Mouse (Mus musculus) liver, embryonic 14.5 days (tissue): Measurements from ENCODE around the gene Ppp2r5e. TPM values are rescaled to one million over a fixed set of nuclear protein-coding genes. Genes with fewer than 3 reads are reported as not detected.

Experiments used
- ATAC-seq: fragments of 200-750 bp; cut with Nextera tagmentation; 2 replicates; pipeline ENCODE4 v1.8.0; 2017; ENCODE audit warnings: moderate number of reproducible peaks, mild to moderate bottlenecking, moderate library complexity; ENCODE audit not compliant: insufficient read depth
- DNase-seq, 3 experiments: peaks; one replicate each; pipeline ENCODE4 v3.0.0-alpha.2; 2012 to 2013; ENCODE audit warnings: low read depth in 3 of 3, low spot score in 3 of 3
- H3K27ac ChIP-seq: fragments of 300-500 bp; sonication (generic); 2 replicates; pipeline ENCODE4 v1.5.1; 2014; ENCODE audit warnings: moderate library complexity, mild to moderate bottlenecking, control low read depth, inconsistent platforms
- H3K27me3 ChIP-seq: fragments of 300-500 bp; sonication (generic); 2 replicates; pipeline ENCODE4 v1.6.1; 2014; ENCODE audit warnings: mild to moderate bottlenecking, low read length, moderate library complexity; ENCODE audit not compliant: control insufficient read depth, insufficient read depth
- H3K36me3 ChIP-seq: fragments of 300-500 bp; sonication (generic); replicated peaks from 2 replicates; pipeline ENCODE4 v1.6.1; 2014; ENCODE audit warnings: low read depth; ENCODE audit not compliant: control insufficient read depth, insufficient read depth
- H3K4me1 ChIP-seq, 2 experiments: fragments of 200-500 bp in 1 of 2; fragments of 300-500 bp in 1 of 2; sonication (generic) in 1 of 2; replicated peaks; 2 replicates each; pipeline ENCODE4 v1.6.1; 2012 to 2014; ENCODE audit warnings: antibody characterized with exemption in 1 of 2, inconsistent platforms in 1 of 2, low read length in 1 of 2; ENCODE audit not compliant: control insufficient read depth in 2 of 2, insufficient read depth in 2 of 2
- H3K4me2 ChIP-seq: fragments of 300-500 bp; sonication (generic); 2 replicates; pipeline ENCODE4 v1.6.1; 2014; ENCODE audit warnings: low read depth, mild to moderate bottlenecking, control low read depth, moderate library complexity
- H3K4me3 ChIP-seq, 2 experiments: fragments of 200-500 bp in 1 of 2; fragments of 300-500 bp in 1 of 2; sonication (generic) in 1 of 2; 2 replicates each; pipeline ENCODE4 v1.5.1; 2012 to 2014; ENCODE audit warnings: low read depth in 2 of 2, low read length in 2 of 2, mild to moderate bottlenecking in 2 of 2, control low read depth in 1 of 2, inconsistent platforms in 1 of 2, moderate library complexity in 1 of 2; ENCODE audit not compliant: insufficient read depth in 1 of 2
- H3K9ac ChIP-seq: fragments of 300-500 bp; sonication (generic); replicated peaks from 2 replicates; pipeline ENCODE4 v1.6.1; 2014; ENCODE audit warnings: mild to moderate bottlenecking, control low read depth, moderate library complexity
- H3K9me3 ChIP-seq: fragments of 300-500 bp; sonication (generic); 2 replicates; pipeline ENCODE4 v1.6.1; 2016; ENCODE audit warnings: low read length, mixed read lengths; ENCODE audit not compliant: control insufficient read depth
- CTCF ChIP-seq: IDR thresholded peaks from 2 replicates; pipeline ENCODE4 v1.5.1; 2016; ENCODE audit warnings: antibody characterized with exemption, low read depth, control low read depth
- EP300 ChIP-seq: IDR thresholded peaks from 2 replicates; pipeline ENCODE4 v1.6.1; 2016; ENCODE audit warnings: antibody characterized with exemption, low read depth
- WGBS: fragments of 180-500 bp; shearing (Covaris S2); extraction: QIAGEN DNeasy Blood & Tissue Kit; methylation state at CpG from one replicate; pipeline ENCODE4 v1.1.7; 2014; ENCODE audit not compliant: insufficient replicate concordance; 5-methylcytosine and 5-hydroxymethylcytosine counted together
- polyA plus RNA-seq, 2 experiments: library from polyadenylated mRNA; depleted of rRNA in 1 of 2; stranded (reverse) in 1 of 2; unstranded in 1 of 2; fragments of >200 nt; fragmentation: Nextera tagmentation in 1 of 2; extraction: Ambion mirVana in 1 of 2; gene quantifications; 2 replicates each; pipeline versions ENCODE4 v1.2.1 to v1.2.3; 2012 to 2014

The Ppp2r5e gene
- polyA plus RNA-seq, 2 experiments = 5.0 to 6.8 TPM

DNA sequence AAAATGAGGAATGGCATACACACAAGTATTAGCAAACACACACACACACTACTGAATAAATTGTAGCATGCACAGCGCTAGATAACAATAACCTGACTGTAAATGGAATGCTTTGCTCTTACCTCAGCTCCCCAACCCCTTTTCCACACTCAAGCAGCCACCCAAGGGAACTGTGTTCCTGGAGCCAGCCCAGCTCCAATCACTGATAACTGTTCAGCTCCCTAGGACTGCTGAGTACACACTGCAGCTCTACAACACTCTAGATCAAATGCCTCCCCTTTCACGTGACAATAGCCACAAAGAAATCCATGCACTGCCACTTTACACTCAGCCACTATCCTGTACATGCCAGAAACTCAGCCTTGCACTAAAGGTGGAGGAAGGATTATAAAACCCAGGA lies 36.8 kb downstream of the Ppp2r5e start:
- TF ChIP-seq EP300 (no peak), CTCF (no peak)
- no peak for DNase-seq
- no peak overlapping the region for H3K9ac ChIP-seq
- H3K27me3 ChIP-seq = no peaks in the 10 kb centered on the region
- no peak overlapping the region for H3K4me2 ChIP-seq
- H3K4me1 ChIP-seq = peaks cover 0 to 4% of the 10 kb centered on the region in 2 experiments; a peak in 2 of 4 replicates
- H3K9me3 ChIP-seq = no peaks in the 10 kb centered on the region
- 76% methylated on average over 2 of the region's 2 CpGs for WGBS
- no peak overlapping the region for H3K4me3 ChIP-seq
- H3K27ac ChIP-seq = no peak overlapping the region
- no peaks in the 10 kb centered on the region for H3K36me3 ChIP-seq
- no peak for ATAC-seq

GRCm38 (mm10) chr12:75557813-75558212 lies 38.2 kb downstream of the Ppp2r5e start:
- Histone ChIP-seq H3K4me1 (no peaks in the 10 kb centered on the region; a peak in 1 of 4 replicates), H3K27me3 (no peaks in the 10 kb centered on the region), H3K27ac (no peak overlapping the region), H3K4me2 (no peak overlapping the region), H3K9me3 (no peaks in the 10 kb centered on the region), H3K4me3 (no peak overlapping the region), H3K9ac (no peak overlapping the region), H3K36me3 (no peaks in the 10 kb centered on the region)
- no peak for DNase-seq
- TF ChIP-seq EP300 = no peak
- no peak for TF ChIP-seq CTCF
- 81% methylated on average over 2 of the region's 2 CpGs for WGBS
- no peak for ATAC-seq

GRCm38 (mm10) chr12:75555032-75555431 lies 41.0 kb downstream of the Ppp2r5e start:
- no peaks in the 10 kb centered on the region for H3K36me3 ChIP-seq
- 59% methylated on average over 3 of the region's 3 CpGs for WGBS
- no peak for ATAC-seq
- H3K4me1 ChIP-seq = no peaks in the 10 kb centered on the region
- H3K27me3 ChIP-seq = no peaks in the 10 kb centered on the region
- H3K9me3 ChIP-seq = no peaks in the 10 kb centered on the region
- TF ChIP-seq EP300 (no peak), CTCF (no peak)
- DNase-seq = no peak
- no peak overlapping the region for H3K4me2 ChIP-seq
- H3K9ac ChIP-seq = no peak overlapping the region
- H3K4me3 ChIP-seq = no peak overlapping the region
- no peak overlapping the region for H3K27ac ChIP-seq

DNA sequence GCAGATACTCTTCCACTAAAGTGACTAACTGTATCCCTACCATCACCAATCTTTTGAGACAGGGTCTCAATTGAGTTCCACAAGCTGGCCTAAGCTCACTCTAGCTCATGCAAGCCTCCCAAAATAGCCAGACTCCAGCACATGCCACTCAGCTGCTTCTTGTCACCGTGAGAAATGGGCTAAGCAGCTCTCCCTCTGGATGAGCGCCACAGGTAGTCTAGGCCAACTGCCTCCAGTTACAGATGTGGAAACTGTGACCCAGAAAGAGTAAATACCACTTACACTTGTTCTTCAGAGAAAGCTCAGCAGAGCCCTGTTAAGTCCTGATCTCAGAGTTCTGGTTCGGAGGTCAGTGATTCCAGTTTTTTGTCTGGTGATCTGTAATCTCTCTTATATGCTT lies 43.7 kb downstream of the Ppp2r5e start:
- WGBS = 79% methylated on average over 3 of the region's 3 CpGs
- TF ChIP-seq EP300 (no peak), CTCF (no peak)
- Histone ChIP-seq H3K4me3 (no peak overlapping the region), H3K27ac (no peak overlapping the region), H3K36me3 (no peaks in the 10 kb centered on the region), H3K9me3 (no peaks in the 10 kb centered on the region), H3K9ac (no peak overlapping the region), H3K4me2 (no peak overlapping the region), H3K4me1 (no peaks in the 10 kb centered on the region), H3K27me3 (no peaks in the 10 kb centered on the region)
- ATAC-seq = no peak
- DNase-seq = no peak

GRCm38 (mm10) chr12:75551671-75552070 lies 44.4 kb downstream of the Ppp2r5e start:
- Histone ChIP-seq H3K27me3 (no peaks in the 10 kb centered on the region), H3K9ac (no peak overlapping the region), H3K4me3 (no peak overlapping the region), H3K27ac (no peak overlapping the region), H3K9me3 (no peaks in the 10 kb centered on the region), H3K36me3 (no peaks in the 10 kb centered on the region), H3K4me2 (no peak overlapping the region), H3K4me1 (no peaks in the 10 kb centered on the region)
- DNase-seq = no peak
- ATAC-seq = no peak
- TF ChIP-seq EP300 (no peak), CTCF (no peak)
- WGBS = 87% methylated on average over 5 of the region's 5 CpGs
